Mouse (Mus musculus) C2C12 (cell line): Measurements from ENCODE around the gene Olfr190.

Experiments
- CEBPB ChIP-seq: IDR thresholded peaks from one replicate; pipeline ENCODE4 v1.6.1; 2011; ENCODE audit warnings: low read depth, mild to moderate bottlenecking, control low read depth, moderate library complexity
- CTCF ChIP-seq: IDR thresholded peaks from one replicate; pipeline ENCODE4 v1.5.1; 2011; ENCODE audit not compliant: control insufficient read depth, insufficient read depth, insufficient read length
- MAX ChIP-seq: IDR thresholded peaks from one replicate; pipeline ENCODE4 v1.6.1; 2011; ENCODE audit warnings: mild to moderate bottlenecking, control low read depth
- MYOD1 ChIP-seq: IDR thresholded peaks from one replicate; pipeline ENCODE4 v1.6.1; 2011; ENCODE audit warnings: low read depth; ENCODE audit not compliant: control insufficient read depth, insufficient read length
- USF1 ChIP-seq: IDR thresholded peaks from one replicate; pipeline ENCODE4 v1.6.1; 2011; ENCODE audit warnings: low read depth, mild to moderate bottlenecking, control low read depth, moderate library complexity

DNA sequence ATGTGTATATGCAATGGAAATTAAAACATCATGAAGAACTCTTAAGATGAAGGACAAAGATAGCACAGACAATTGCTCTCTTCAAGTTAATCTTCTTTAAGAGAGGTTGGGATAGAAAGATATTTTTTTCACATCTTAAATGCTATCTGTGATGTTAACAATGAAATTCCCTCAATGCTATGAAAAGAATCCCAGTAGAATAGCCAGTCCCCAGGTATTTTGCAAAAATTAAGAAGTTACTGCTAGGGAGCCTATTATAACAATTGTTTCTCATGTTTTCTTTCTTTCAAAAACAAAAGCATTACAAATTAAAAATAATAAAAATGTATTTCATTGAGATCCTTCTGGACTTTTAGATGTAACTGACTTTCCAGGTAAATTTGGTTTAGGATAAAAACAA, 43.2 kb upstream of the Olfr190 start, which contains the start of gene Olfr194:
- TF ChIP-seq CTCF: no peak
- no peak for TF ChIP-seq CEBPB
- no peak for TF ChIP-seq MYOD1
- no peak for TF ChIP-seq USF1
- no peak for TF ChIP-seq MAX
